Mouse (Mus musculus) WW6 (cell line): ENCODE data around the gene Gm12185.
"Not testable (repeated sequence)": the region's sequence is repeated elsewhere in the genome, so short reads cannot be mapped to it uniquely, and the experiment has no call there.

Experiments
- DNase-seq: peaks from one replicate; pipeline ENCODE4 v3.0.0-alpha.2; 2013; ENCODE audit warnings: low read depth, low spot score

Gm12185 gene

DNA sequence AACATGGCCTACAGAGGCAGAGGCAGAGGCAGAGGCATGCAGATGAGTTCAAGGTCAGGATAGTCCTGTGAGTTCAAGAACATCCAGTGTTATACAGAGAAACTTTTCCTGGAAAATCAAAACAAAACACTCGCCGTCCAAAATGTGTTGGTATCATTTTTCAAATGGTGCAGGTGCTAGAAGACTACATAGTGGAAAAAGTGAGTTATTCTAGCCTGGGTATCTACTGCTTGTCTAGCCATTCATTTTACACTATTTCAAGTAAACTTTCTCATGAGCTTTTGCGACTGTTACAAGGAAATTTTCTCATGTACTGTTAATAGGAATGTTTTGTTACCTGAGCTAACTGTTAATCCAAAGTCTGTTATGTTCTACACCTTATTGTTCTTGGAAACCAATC is 73.6 kb downstream of the Gm12185 start:
- DNase-seq = no peak

DNA sequence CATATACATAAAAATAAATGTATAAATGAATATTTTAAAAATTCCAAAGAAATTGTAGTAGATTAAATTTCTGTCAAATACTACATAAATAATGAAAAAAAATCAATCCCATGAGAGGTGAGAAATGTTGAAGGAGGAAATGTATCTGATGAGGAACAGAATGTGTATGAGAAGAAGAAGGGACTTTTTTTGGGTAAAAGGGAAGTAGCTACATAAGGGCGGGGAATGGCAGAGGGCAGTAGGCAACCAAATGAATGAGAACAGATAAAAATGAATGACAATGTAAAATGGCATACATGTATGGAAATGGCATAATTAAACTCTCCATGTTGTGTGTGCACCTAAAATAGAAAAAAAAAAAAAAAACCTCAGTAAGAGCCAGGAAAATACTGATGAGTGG is 78.4 kb downstream of the Gm12185 start:
- no peak for DNase-seq

DNA sequence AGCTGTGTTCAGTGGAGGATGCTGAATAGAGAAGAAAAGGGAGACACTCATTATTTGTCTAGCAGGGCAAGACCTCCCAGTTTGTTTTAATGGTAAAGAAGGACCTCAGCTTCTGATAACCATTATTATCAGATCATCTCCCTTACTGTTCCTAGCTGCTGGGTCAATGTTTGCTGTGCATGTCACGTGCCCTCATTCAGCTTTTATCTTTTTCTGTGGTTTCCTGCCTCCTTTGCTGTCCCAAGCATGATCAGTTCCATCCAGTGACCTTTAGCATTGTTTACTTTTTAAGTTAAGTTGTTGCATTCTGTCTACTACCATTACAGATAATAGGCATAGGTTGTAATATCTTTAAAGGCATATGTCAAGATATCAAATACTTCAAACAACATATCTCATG is 83.6 kb downstream of the Gm12185 start:
- DNase-seq = no peak

DNA sequence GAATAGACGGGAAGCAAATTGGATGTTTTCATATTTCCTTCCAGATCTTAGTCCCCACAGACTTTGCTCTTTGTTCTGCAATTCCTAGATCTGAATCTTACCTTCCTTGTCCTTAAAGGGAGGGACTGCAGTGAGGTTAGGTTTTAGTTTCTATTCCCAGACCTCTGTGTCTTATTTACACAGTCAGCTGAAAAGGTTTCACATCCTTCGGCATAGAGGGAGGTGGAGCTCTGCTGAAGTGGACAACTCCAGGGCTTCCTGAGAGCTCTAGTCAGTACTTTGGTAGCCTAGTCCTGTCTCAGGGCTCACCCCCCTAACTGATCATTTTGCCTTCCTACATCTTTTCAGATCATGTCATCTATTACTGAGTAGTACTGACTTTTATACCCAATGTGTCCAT is 90.0 kb downstream of the Gm12185 start, which contains the start of gene Gm5431:
Gene Gm5431, minus strand, starts transcription at position 194 of the 400 bp plus-strand sequence.
- no peak for DNase-seq

DNA sequence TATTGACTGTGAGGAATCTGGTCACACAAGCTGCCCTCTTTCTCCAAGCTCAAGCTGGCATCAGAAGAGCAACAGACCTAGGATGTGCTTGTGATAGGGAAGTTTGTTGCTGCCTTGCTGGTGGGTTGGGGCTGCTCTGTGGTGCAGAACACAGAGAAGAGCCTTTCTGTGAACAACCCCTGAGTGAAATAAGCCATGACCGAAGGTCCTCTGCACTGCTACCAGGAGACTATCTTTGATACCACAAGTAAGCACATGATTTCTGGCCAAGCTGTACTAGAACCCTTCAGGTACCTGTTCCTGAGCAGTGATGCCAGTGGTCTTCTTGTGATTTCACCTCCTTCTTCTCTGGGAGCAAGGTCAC is 90.5 kb downstream of the Gm12185 start:
- DNase-seq = not testable (repeated sequence)

DNA sequence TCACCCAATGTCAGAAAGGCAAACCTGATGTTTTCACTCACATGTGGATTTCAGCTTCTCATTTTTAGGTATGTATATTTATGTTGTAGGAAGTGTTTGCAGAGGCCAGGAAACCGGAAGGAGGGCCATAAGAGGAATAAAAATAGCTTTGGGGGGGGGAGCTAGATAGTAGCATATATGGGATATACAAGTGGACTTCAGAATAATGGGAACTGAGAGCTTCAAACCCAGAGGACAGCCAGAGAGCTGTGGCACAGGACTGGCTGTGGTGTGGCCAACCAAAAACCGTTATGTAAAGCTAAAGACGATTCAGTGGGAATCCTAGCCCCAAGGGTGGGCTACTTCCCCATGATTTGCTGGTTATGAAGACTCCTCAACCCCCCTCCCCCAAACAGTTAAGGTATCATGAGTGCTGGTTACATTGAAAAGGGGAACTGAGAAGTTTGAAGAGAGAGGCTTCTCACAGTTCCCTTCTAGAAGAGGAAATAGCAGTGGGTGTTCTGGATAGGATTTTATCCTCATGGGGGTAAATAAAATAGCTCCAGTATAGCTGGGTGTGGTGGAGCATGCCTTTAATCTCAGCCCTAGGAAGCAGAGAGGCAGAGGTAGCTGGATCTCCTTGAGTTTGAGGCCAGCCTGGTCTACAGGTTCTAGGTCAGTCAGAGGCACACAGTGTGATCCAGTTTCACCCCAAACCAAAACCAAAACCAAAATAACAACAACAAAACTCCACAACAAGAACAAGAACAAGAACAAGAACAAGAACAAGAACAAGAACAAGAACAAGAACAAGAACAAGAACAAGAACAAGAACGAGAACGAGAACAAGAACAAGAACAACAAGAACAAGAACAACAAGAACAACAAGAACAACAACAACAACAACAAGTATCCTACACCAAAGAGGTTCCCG is 91.1 kb downstream of the Gm12185 start:
- DNase-seq = not testable (repeated sequence)

DNA sequence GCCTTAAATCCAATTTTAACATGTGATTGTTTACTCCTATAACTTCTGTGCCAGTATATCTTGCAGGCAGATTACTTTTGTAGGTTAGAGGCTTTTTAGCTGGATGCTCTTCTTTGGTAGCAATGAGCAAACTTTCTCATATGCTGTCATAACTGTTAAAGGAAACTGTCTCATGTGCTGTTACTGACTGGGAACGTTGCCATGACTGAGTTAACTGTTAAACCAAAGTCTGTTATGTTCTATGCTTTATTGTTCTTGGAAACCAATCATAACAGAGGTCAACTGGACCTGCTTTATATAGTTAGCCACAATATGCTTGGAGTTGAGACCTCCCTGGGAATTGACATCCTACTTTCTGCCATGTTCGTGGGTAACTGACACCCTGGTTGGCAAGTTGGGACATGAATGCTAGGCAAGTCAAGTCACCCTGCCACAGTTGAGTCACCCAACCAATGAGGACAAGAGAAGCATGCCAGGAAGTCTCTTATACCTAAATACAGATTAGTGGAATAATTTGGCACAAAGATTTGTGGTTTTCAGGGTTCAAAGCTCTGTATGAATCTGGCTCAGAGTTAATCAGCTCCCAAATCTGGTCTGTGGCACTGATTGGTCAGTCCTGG is 93.1 kb downstream of the Gm12185 start:
- DNase-seq = no peak

DNA sequence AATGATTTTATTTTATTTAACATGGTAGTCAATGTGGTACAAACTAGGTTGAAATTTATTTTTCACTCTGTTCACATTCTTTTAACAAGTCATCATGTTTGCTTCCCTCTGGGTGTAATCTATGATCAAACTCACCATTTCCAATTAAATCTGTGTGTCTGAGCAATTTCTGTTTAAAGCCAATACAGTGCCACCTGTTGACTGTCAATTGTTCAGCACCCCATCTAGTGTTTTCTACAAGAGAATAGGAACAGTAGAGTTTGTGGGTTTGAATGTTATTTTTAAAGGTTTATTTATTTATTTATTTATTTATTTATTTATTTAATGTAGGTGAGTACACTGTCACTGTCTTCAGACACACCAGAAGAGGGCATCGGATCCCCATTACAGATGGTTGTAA is 115.3 kb downstream of the Gm12185 start:
- no peak for DNase-seq

DNA sequence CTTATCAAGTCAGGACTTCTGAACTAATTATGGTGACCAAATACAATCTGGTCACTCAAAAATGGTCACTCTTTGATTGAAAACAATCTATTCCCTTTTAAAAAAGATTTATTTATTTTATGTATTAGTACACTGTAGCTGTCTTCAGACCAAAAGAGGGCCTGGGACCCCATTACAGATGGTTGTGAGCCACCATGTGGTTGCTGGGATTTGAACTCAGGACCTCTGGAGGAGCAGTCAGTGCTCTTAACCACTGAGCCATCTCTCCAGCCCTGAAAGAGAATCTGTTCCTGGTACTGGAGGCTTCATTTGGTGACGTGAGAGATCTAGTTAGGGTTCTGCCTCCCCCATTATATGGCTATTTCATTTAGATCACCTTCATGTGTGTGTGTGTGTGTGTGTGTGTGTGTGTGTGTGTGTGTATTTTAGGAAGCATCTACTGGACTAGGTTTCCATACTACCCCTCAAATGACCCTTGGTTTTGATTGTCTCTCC is 116.6 kb downstream of the Gm12185 start:
- DNase-seq = not testable (repeated sequence)

DNA sequence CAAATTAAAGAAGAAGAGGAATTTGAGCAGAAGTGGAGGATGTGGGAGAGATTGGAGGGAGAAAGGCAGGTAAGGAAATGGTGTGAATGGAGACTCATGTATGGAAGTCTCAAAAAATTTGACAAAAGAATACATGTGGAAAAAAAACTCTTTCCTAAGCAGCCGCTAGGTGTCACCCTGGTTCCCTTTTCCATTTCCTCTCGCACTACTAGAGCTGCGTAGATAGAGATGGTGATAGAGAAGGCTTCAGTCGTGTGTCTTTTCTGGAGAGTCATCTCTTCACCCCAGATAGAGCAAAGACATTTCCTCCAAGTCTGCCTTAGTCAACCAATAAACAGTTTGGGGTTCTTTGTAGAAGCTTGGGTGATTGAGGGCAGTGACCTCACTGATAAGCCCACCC is 117.6 kb downstream of the Gm12185 start:
- no peak for DNase-seq

DNA sequence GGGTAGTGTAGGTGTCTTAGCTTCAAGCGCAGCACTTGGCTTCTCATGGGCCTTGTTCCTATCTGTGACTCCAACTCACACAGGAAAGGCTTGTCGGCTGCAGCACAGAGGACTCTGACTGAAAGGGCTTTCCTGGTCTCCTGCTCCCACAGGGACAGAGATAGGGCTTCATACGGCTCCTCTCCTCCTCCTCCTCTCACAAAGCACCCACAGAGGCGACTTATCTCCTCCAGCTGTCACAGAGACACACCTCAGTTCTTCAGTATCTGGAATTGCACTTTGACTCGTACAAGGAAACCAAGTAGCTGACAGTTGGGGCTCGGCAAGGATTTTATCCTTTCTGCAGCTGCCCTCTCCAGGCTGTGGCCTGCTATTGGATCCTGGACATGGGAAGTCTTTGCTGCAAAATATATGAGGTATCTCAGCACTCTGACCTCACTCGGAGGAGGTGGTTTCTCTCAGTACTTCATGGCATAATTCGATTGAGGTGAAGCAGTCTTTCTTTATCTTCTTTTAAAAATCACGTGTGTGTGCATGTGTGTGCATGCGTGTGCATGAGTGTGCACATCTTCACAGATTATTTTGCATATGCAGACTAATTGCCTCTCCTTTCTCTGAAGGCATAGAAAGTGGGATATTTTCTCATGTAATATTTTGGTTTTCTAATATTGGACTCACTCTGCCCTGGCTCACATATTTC is 118.3 kb downstream of the Gm12185 start:
- no peak for DNase-seq

DNA sequence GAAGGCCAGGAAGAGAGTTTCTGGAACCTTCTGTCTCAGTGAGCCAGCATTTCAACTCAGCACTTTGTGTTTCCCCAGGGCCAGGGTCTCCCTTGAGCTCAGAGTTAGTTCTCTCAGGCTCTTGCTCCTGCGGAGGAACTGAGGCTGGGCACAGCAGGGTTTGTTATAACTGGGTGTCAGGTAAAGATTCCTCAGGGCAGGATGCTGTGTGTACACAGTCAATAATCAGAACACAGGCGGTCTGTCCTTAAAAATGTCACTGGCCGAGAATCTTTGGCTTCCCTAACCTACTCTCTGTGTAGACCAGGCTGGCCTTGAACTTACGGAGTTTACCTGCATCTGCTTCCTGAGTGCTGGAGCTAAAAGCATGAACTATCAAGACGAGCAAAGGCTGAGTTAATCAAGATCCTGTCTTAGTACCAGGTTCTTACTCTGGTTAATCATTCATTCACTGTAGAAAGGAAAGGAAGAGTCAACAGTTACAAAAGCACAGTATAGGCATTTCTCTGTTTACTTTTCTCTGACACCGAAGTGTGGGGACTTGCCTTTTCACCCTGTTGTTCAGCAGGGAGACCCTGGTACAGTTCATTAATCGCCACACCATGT is 119.2 kb downstream of the Gm12185 start:
- no peak for DNase-seq

DNA sequence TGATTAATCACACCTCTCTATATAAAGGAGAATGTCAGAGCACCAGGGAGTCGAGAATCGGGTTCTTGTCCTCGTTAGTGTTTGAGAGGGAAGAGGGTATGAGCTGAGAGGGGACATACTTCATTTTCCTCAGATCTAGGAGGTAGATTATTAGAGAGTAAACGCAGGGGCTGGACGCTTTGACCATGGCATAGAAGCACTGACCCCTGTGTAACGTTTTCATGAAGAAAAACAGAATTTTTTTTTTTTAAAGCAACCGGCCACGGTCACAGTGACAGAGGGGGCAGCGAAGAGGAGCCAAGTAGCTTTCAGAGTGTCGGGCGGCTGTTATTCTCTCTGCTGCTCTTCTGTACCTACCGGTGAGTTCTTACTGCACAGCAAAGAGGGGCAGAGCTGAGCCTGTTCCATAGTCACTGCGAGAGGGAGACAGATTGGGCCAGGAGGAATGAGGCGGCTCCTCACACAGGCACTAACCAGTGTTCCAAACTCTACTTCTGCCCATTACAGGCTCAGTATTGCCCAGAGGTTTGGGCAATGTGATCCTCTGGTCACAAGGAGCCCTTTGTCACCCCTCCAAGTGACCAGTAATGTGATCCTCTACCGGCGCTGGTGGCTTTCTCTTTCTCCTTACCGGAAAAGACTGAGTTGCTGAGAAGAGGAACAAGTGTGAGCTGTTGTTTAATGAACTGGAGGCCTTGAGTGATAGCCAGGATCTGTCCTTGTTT is 120.0 kb downstream of the Gm12185 start:
- no peak for DNase-seq

DNA sequence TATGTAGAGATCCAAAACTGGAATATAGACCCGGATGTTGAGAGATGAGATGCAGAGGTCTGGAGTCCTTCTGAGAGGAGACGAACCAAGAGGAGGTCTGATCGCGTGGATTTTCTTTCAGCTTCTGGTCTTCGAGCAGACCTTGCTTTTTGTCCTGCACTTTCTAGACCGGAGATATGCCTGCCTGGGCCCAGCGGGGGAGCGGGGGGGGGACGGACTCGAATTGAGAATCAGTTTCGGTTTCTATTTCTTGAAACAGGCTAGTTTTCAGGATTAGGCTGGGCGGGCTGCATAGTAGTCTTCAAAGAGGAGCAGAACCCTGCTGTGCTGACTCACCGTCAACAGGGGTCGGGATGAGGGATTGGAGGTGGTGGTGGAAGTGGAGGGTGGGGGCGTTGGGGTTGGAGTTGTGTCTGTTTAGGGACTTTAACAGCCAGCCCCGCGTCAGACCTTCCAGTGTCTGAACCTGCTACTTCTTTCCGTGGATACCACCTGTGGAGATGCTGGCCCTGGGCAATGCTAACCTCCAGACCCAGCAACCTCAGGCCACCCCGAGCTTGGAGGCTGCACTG is 120.7 kb downstream of the Gm12185 start, which contains the start of gene Irgm1:
Gene Irgm1, minus strand, starts transcription at position 483 of the 572 bp plus-strand sequence.
- no peak for DNase-seq

DNA sequence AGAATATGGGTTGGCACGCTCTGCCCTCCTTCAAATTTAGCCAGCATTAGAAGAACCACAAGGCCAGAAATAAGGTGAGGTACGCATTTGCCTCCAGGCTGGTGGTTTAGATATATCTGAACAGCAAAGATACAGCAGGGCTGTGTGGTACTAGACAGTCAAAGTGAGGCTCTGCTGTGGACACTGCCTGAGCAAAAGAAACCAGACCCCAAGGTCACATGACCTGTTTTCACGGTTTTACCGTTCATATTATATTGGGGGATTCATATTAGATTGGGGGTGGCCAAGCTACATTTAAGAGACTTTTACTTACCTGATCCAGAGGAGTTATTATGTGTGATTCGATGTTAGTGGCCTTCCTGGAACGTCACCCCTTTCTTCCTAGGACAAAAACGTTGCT is 121.2 kb downstream of the Gm12185 start:
- DNase-seq = no peak

DNA sequence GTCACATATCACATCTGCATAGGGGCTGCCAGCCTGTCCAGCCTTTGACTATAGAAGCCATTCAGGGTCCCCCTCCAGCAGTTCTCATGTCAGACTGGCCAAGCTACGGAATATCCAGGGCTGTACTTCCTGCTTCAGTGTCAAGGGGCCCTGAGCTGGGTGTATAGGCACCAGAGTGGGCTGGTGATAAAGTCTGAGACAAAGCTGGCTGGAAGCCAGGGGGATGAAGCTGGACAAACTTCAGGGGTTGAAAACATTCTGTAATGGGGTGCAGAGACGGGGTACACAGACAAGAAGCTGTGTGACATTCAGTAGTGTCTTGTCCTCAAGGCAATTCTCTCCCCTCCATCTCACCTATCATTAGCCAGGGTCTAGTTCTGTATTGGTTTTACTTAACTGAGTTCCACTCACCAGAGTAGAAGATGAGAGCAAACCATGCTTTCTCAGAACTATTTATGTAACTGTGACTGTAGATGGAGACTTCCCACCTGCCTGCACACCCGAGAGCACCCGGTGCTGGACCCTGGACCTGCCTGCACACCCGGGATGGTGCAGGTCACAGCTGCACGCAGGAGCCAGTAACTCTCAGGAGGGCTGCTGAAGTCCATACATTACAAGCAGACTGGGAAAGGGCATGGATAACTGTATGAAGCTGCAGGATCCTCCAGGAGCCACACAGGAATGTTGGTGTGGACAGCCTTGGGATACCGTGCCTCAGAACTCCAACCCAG is 122.5 kb downstream of the Gm12185 start:
- DNase-seq = no peak

DNA sequence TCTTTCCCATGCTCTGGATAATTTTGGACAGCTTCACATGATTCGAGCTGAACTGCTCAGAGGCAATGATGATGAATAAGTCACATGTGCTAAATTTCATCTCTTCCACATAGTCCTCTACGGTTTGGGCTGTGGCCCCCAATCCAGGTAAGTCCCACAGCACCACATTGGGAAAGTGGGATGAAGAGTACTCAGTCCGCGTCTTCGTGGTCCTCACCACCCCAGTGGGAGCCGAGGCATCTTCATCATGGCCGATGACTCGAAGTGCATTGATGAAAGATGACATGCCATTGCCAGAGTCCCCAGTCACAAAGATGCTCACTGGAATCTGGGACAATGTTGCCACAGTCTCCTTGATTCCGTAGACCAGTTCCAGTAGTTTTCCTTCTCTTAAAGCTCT is 125.5 kb downstream of the Gm12185 start:
- DNase-seq = no peak

DNA sequence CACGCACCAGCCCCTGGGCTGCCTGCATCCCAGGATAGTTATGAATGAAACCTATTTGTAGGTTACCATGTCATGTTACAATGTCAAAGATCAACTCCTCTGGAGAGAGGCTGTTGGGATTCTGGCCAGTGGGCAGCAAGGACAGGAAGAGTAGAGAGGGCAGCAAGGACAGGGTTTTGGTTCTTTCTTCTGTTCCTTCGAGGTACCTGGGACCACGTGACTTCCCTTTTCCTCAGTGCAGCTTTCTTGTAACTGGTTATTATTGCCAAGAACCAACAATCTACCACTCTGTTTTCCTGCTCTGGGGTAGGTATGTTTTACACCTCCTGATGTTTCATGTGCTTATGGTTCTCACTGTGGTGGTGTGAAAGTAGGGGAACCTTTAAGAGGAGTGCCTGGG is 128.2 kb downstream of the Gm12185 start:
- DNase-seq = no peak

DNA sequence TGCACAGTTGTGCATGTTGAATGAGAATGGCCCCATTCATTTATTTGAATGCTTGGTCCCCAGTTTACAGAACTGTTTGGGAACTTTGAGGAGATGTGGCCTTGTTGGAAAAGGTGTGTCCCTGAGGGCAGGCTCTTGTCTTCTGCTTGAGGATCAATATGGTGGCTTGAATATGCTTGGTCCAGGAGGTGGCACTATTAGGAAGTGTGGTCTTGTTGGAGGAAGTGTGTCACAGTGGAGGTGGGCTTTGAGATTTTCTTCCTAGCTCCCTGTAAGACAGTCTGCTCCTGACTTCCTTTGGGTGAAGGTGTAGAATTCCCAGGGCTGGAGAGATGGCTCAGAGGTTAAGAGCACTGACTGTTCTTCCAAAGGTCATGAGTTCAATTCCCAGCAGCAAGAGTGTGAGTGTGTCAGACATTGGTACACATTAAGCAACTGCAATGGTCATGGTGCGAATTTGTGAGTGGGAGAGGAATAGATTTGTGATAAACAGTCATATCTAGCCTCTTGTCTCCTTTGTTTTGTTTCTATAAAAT is 129.2 kb downstream of the Gm12185 start:
- no peak for DNase-seq

DNA sequence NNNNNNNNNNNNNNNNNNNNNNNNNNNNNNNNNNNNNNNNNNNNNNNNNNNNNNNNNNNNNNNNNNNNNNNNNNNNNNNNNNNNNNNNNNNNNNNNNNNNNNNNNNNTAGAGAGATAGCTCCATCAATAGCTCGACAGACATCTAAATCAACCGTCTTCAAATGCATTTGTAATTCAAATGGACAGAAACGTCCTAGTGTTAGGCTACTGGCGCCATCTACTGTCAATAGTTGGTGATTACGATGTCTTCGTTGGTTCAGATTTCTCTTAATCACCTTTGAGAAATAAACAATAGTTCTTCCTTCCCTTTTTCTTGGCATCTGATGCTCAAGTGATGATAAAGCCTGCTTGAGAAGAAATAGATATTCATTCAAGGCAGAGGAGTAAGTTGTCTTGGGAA is 133.0 kb downstream of the Gm12185 start:
- no peak for DNase-seq
